Mouse (Mus musculus): ENCODE data around the gene Gm42791. TPM values are rescaled to one million over a fixed set of nuclear protein-coding genes. Genes with fewer than 3 reads are reported as not detected.

Gene Gm42791
- not detected for total RNA-seq (2023)

GRCm38 (mm10) chr5:148994706-148995414 is at the start of gene Gm42791:
Gene Gm42791, minus strand, starts transcription at chr5:148995147.

DNA sequence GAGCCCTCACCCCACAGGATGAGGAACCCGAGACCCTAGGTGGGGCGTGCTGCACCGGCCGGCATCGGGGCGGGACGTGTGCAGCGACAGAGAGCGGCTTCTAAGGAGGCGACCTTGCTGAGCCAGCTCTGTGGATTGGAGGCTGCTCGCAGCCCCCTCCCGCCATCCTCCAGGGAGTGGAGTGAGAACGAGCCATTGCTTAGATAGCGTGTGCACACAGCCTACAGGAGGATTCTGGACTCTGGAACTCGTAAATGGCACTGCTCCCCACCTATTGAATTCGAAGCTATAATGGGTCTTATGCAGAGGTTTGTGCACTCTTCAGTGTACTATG is 65.9 kb downstream of the Gm42791 start, which contains the start of gene Katnal1:
Gene Katnal1, minus strand, starts transcription at position 205 of the 334 bp plus-strand sequence.

Other genes starting within 250 kb of the Gm42791 start
- 4.4 TPM for gene Katnal1, start 65.8 kb downstream of the Gm42791 start, total RNA-seq (2023)
- gene Uspl1, start 189.2 kb upstream of the Gm42791 start, total RNA-seq (2023): 87.8 TPM
- 338 TPM for gene Hmgb1, start 189.3 kb upstream of the Gm42791 start, total RNA-seq (2023)